Mouse (Mus musculus) limb, embryonic 11.5 days (tissue): Measurements from ENCODE around the gene Specc1. TPM values are rescaled to one million over a fixed set of nuclear protein-coding genes. Genes with fewer than 3 reads are reported as not detected.

Experiments
- ATAC-seq: fragments of 200-750 bp; cut with Nextera tagmentation; 2 replicates; pipeline ENCODE4 v1.8.0; 2017; ENCODE audit warnings: low read depth; ENCODE audit not compliant: insufficient number of reproducible peaks, low FRiP score, low TSS enrichment
- DNase-seq: peaks from one replicate; pipeline ENCODE4 v3.0.0-alpha.2; 2015; ENCODE audit warnings: low spot score
- H3K27ac ChIP-seq: fragments of 300-500 bp; sonication (generic); replicated peaks from 2 replicates; pipeline ENCODE4 v1.5.1; 2014; ENCODE audit warnings: low read depth, mild to moderate bottlenecking, low read length
- H3K27me3 ChIP-seq: fragments of 300-500 bp; sonication (generic); 2 replicates; pipeline ENCODE4 v1.6.1; 2014; ENCODE audit warnings: mild to moderate bottlenecking, low read length, mixed read lengths; ENCODE audit not compliant: control insufficient read depth, insufficient read depth
- H3K36me3 ChIP-seq: fragments of 300-500 bp; sonication (generic); 2 replicates; pipeline ENCODE4 v1.6.1; 2014; ENCODE audit warnings: mild to moderate bottlenecking, low read length, moderate library complexity, mixed read lengths; ENCODE audit not compliant: control insufficient read depth, insufficient read depth
- H3K4me1 ChIP-seq: fragments of 300-500 bp; sonication (generic); 2 replicates; pipeline ENCODE4 v1.6.1; 2014; ENCODE audit warnings: low read length, mixed read lengths; ENCODE audit not compliant: control insufficient read depth, insufficient read depth
- H3K4me2 ChIP-seq: fragments of 300-500 bp; sonication (generic); 2 replicates; pipeline ENCODE4 v1.6.1; 2014; ENCODE audit warnings: low read depth, mild to moderate bottlenecking, moderate library complexity; ENCODE audit not compliant: severe bottlenecking
- H3K4me3 ChIP-seq: fragments of 300-500 bp; sonication (generic); 2 replicates; pipeline ENCODE4 v1.5.1; 2014; ENCODE audit warnings: low read depth, low read length
- H3K9ac ChIP-seq: fragments of 300-500 bp; sonication (generic); 2 replicates; pipeline ENCODE4 v1.6.1; 2014; ENCODE audit warnings: mild to moderate bottlenecking, low read length
- H3K9me3 ChIP-seq: fragments of 300-500 bp; sonication (generic); 2 replicates; pipeline ENCODE4 v1.6.1; 2016; ENCODE audit warnings: low read length; ENCODE audit not compliant: control insufficient read depth
- WGBS: fragments of 180-500 bp; shearing (Covaris S2); extraction: QIAGEN DNeasy Blood & Tissue Kit; methylation state at CpG from one replicate; pipeline ENCODE4 v1.1.7; 2014; 5-methylcytosine and 5-hydroxymethylcytosine counted together
- polyA plus RNA-seq: library from polyadenylated mRNA; unstranded; fragments of >200 nt; fragmentation: Nextera tagmentation; extraction: Ambion mirVana; gene quantifications from 2 replicates; pipeline ENCODE4 v1.2.1, GENCODE M21; 2014

Gene Specc1
- polyA plus RNA-seq, 1 experiment from 2014 or later = 17.8 TPM

GRCm38 (mm10) chr11:61971441-61972221 is 15.1 kb downstream of the Specc1 start:
- Histone ChIP-seq H3K4me1 (peaks cover 3% of the 10 kb centered on the region), H3K27me3 (no peaks in the 10 kb centered on the region), H3K9ac (no peak overlapping the region), H3K27ac (no peak overlapping the region), H3K4me3 (no peak overlapping the region), H3K4me2 (no peak overlapping the region), H3K36me3 (no peaks in the 10 kb centered on the region), H3K9me3 (no peaks in the 10 kb centered on the region)
- ATAC-seq (no peak), DNase-seq (peak; percentile 39)
- 29% methylated on average over 7 of the region's 7 CpGs for WGBS

- Histone ChIP-seq H3K27ac (no peak overlapping the region), H3K36me3 (no peaks in the 10 kb centered on the region), H3K4me1 (peaks cover 3% of the 10 kb centered on the region), H3K27me3 (no peaks in the 10 kb centered on the region), H3K9ac (no peak overlapping the region), H3K4me3 (no peak overlapping the region), H3K4me2 (no peak overlapping the region), H3K9me3 (no peaks in the 10 kb centered on the region)
- 77% methylated on average over 13 of the region's 13 CpGs for WGBS
- ATAC-seq = no peak
- no peak for DNase-seq
Measured at GRCm38 (mm10) chr11:61974106-61974707, 17.6 kb downstream of the Specc1 start.

GRCm38 (mm10) chr11:61975783-61976182 is 19.2 kb downstream of the Specc1 start:
- Histone ChIP-seq H3K9me3 (no peaks in the 10 kb centered on the region), H3K27me3 (no peaks in the 10 kb centered on the region), H3K36me3 (no peaks in the 10 kb centered on the region), H3K27ac (no peak overlapping the region), H3K4me3 (no peak overlapping the region), H3K9ac (no peak overlapping the region), H3K4me1 (peaks cover 3% of the 10 kb centered on the region), H3K4me2 (no peak overlapping the region)
- DNase-seq (no peak), ATAC-seq (no peak)
- WGBS = 64% methylated on average over 1 of the region's 1 CpGs

- H3K9me3 ChIP-seq = no peaks in the 10 kb centered on the region
- H3K4me1 ChIP-seq = no peaks in the 10 kb centered on the region
- ATAC-seq (no peak), DNase-seq (no peak)
- no peak overlapping the region for H3K4me2 ChIP-seq
- H3K27me3 ChIP-seq = no peaks in the 10 kb centered on the region
- no peak overlapping the region for H3K27ac ChIP-seq
- H3K36me3 ChIP-seq = no peaks in the 10 kb centered on the region
- no peak overlapping the region for H3K4me3 ChIP-seq
- WGBS = 83% methylated on average over 2 of the region's 2 CpGs
- H3K9ac ChIP-seq = no peak overlapping the region
Measured at GRCm38 (mm10) chr11:61981285-61981684, 24.7 kb downstream of the Specc1 start.

- Histone ChIP-seq H3K4me1 (no peaks in the 10 kb centered on the region), H3K27ac (no peak overlapping the region), H3K27me3 (no peaks in the 10 kb centered on the region), H3K9me3 (no peaks in the 10 kb centered on the region), H3K9ac (no peak overlapping the region), H3K36me3 (no peaks in the 10 kb centered on the region), H3K4me3 (no peak overlapping the region), H3K4me2 (no peak overlapping the region)
- no peak for DNase-seq
- 87% methylated on average over 9 of the region's 9 CpGs for WGBS
- no peak for ATAC-seq
Measured at GRCm38 (mm10) chr11:61982828-61983227, 26.3 kb downstream of the Specc1 start.

- H3K9ac ChIP-seq = no peak overlapping the region
- H3K4me1 ChIP-seq = no peaks in the 10 kb centered on the region
- DNase-seq (no peak), ATAC-seq (no peak)
- 77% methylated on average over 4 of the region's 4 CpGs for WGBS
- H3K4me3 ChIP-seq = no peak overlapping the region
- H3K27ac ChIP-seq = no peak overlapping the region
- no peaks in the 10 kb centered on the region for H3K27me3 ChIP-seq
- no peaks in the 10 kb centered on the region for H3K9me3 ChIP-seq
- no peak overlapping the region for H3K4me2 ChIP-seq
- no peaks in the 10 kb centered on the region for H3K36me3 ChIP-seq
Measured at GRCm38 (mm10) chr11:61986939-61987338, 30.4 kb downstream of the Specc1 start.

GRCm38 (mm10) chr11:61989647-61990046 is 33.1 kb downstream of the Specc1 start:
- Histone ChIP-seq H3K27me3 (no peaks in the 10 kb centered on the region), H3K9ac (no peak overlapping the region), H3K27ac (no peak overlapping the region), H3K4me2 (no peak overlapping the region), H3K4me1 (no peaks in the 10 kb centered on the region), H3K36me3 (no peaks in the 10 kb centered on the region), H3K9me3 (no peaks in the 10 kb centered on the region), H3K4me3 (no peak overlapping the region)
- WGBS = 85% methylated on average over 9 of the region's 9 CpGs
- ATAC-seq (no peak), DNase-seq (no peak)

GRCm38 (mm10) chr11:61991576-61991975 is 35.0 kb downstream of the Specc1 start:
- no peaks in the 10 kb centered on the region for H3K27me3 ChIP-seq
- H3K27ac ChIP-seq = no peak overlapping the region
- H3K4me1 ChIP-seq = no peaks in the 10 kb centered on the region
- no peak overlapping the region for H3K4me3 ChIP-seq
- no peak overlapping the region for H3K4me2 ChIP-seq
- no peak for ATAC-seq
- no peaks in the 10 kb centered on the region for H3K36me3 ChIP-seq
- no peaks in the 10 kb centered on the region for H3K9me3 ChIP-seq
- no peak for DNase-seq
- H3K9ac ChIP-seq = no peak overlapping the region
- WGBS = 77% methylated on average over 2 of the region's 2 CpGs
